ENCODE assay signal across 15 mouse cellular contexts in genomic region chr9:97105400-97105985, GRCm38 (mm10). TPM values are rescaled to one million over a fixed set of nuclear protein-coding genes. Genes with fewer than 3 reads are reported as not detected.
DNase-seq lines count a peak whose midpoint lies in the region; ATAC-seq and TF ChIP-seq lines count a peak whose summit lies in the region.
"Had no signal": no experiment of that assay in that cellular context is flagged by ENCODE, and none has a peak within 500 bp of the region (broad histone marks: within the 10 kb centered on the region; RNA-seq: fewer than 3 reads in every experiment).

No protein-coding gene starts in this region.

- no peak for TF ChIP-seq EP300 in liver, postnatal 0 days (IDR thresholded peaks at IDR 0.05; ENCODE audit: low read depth)

- H3K9me3 ChIP-seq in liver, postnatal 0 days (ENCODE audit: low read length) = no peaks in the 10 kb centered on the region
- no peaks in the 10 kb centered on the region for H3K9me3 ChIP-seq in liver, embryonic 12.5 days (replicated peaks)
- no peaks in the 10 kb centered on the region for H3K9me3 ChIP-seq in megakaryocyte, embryonic 14.5 days
- no peaks in the 10 kb centered on the region for H3K9me3 ChIP-seq in forebrain, embryonic 15.5 days
- H3K9me3 ChIP-seq: embryonic facial prominence, embryonic 10.5 days; neural tube, embryonic 15.5 days had no signal

- peak overlapping the region; percentile 49; the same call in 1 of the 2 replicates for H3K27ac ChIP-seq in liver, postnatal 0 days (ENCODE audit: low read depth)
- H3K27ac ChIP-seq in liver, embryonic 12.5 days = no peak overlapping the region
- H3K27ac ChIP-seq in bone marrow macrophage, adult 2 months (ENCODE audit: insufficient read depth, low read depth, low read length) = peak overlapping the region; percentile 98
- no peak overlapping the region for H3K27ac ChIP-seq in forebrain, embryonic 15.5 days (replicated peaks)
- H3K27ac ChIP-seq: embryonic facial prominence, embryonic 10.5 days; hindbrain, postnatal 0 days; neural tube, embryonic 15.5 days had no signal

- TF ChIP-seq CTCF in liver, postnatal 0 days (IDR thresholded peaks at IDR 0.05; ENCODE audit: low read depth) = no peak
- no peak for TF ChIP-seq CTCF in bone marrow macrophage, adult 2 months (IDR thresholded peaks at IDR 0.05; ENCODE audit: low read depth, low read length)

- 63% methylated on average over 2 of the region's 2 CpGs for WGBS in liver, postnatal 0 days (ENCODE audit: insufficient replicate concordance)
- 76% methylated on average over 2 of the region's 2 CpGs for WGBS in liver, embryonic 12.5 days (ENCODE audit: insufficient replicate concordance)
- WGBS in forebrain, embryonic 15.5 days = 90% methylated on average over 2 of the region's 2 CpGs

- H3K9ac ChIP-seq in liver, postnatal 0 days (replicated peaks) = no peak overlapping the region
- H3K9ac ChIP-seq in liver, embryonic 12.5 days = no peak overlapping the region
- H3K9ac ChIP-seq in forebrain, embryonic 15.5 days (replicated peaks) = no peak overlapping the region
- H3K9ac ChIP-seq: neural tube, embryonic 15.5 days had no signal

- ATAC-seq in liver, postnatal 0 days = no peak
- no peak for ATAC-seq in liver, embryonic 12.5 days
- ATAC-seq in forebrain, embryonic 15.5 days (replicated peaks) = no peak
- ATAC-seq: hindbrain, postnatal 0 days had no signal

- H3K4me1 ChIP-seq in liver, postnatal 0 days (ENCODE audit: insufficient read depth) = peaks cover 18% of the 10 kb centered on the region; the same call in 1 of the 2 replicates
- H3K4me1 ChIP-seq in liver, embryonic 12.5 days = peaks cover 49% of the 10 kb centered on the region
- H3K4me1 ChIP-seq in bone marrow macrophage, adult 2 months (ENCODE audit: control insufficient read depth, insufficient read depth, low read length) = peaks cover 48% of the 10 kb centered on the region
- H3K4me1 ChIP-seq in megakaryocyte, embryonic 14.5 days = peaks cover 67% of the 10 kb centered on the region
- peaks cover 19% of the 10 kb centered on the region for H3K4me1 ChIP-seq in forebrain, embryonic 15.5 days

- no peak for TF ChIP-seq POLR2A in bone marrow macrophage, adult 2 months (IDR thresholded peaks at IDR 0.05; ENCODE audit: borderline replicate concordance, low read depth, low read length)

- H3K27me3 ChIP-seq in liver, postnatal 0 days (ENCODE audit: insufficient read depth, low read length) = peaks cover 9% of the 10 kb centered on the region
- H3K27me3 ChIP-seq in liver, embryonic 12.5 days (replicated peaks) = no peaks in the 10 kb centered on the region; the same call in 1 of the 2 replicates
- no peaks in the 10 kb centered on the region for H3K27me3 ChIP-seq in megakaryocyte, embryonic 14.5 days (replicated peaks)
- no peaks in the 10 kb centered on the region for H3K27me3 ChIP-seq in forebrain, embryonic 15.5 days
- H3K27me3 ChIP-seq: neural tube, embryonic 15.5 days had no signal

- H3K36me3 ChIP-seq in liver, postnatal 0 days (replicated peaks; ENCODE audit: insufficient read depth, low read length) = no peaks in the 10 kb centered on the region
- no peaks in the 10 kb centered on the region for H3K36me3 ChIP-seq in liver, embryonic 12.5 days
- H3K36me3 ChIP-seq in megakaryocyte, embryonic 14.5 days (replicated peaks; ENCODE audit: low read length) = peaks cover 22% of the 10 kb centered on the region
- no peaks in the 10 kb centered on the region for H3K36me3 ChIP-seq in forebrain, embryonic 15.5 days
- H3K36me3 ChIP-seq: neural tube, embryonic 15.5 days had no signal

- peak; percentile 76 for DNase-seq in heart, adult 11 months
- no peak for DNase-seq in heart, adult 9 months (ENCODE audit: low spot score in 2 of 2)
- DNase-seq in liver, postnatal 0 days = no peak
- DNase-seq in urinary bladder, adult 2 months (ENCODE audit: low spot score) = no peak
- DNase-seq: cerebellum, adult 9-11 months; left cerebral cortex, postnatal 4 days; right cerebral cortex, adult 18-20 months; thymus, postnatal 25 days had no signal

- no peak overlapping the region for H3K4me2 ChIP-seq in liver, postnatal 0 days (ENCODE audit: low read depth, low read length)
- H3K4me2 ChIP-seq in liver, embryonic 12.5 days = no peak overlapping the region
- no peak overlapping the region for H3K4me2 ChIP-seq in forebrain, embryonic 15.5 days (replicated peaks)
- H3K4me2 ChIP-seq: neural tube, embryonic 15.5 days had no signal

- H3K4me3 ChIP-seq in liver, postnatal 0 days (ENCODE audit: low read depth, low read length) = no peak overlapping the region
- no peak overlapping the region for H3K4me3 ChIP-seq in liver, embryonic 12.5 days
- peak overlapping the region; percentile 16; the same call in 1 of the 2 replicates for H3K4me3 ChIP-seq in bone marrow macrophage, adult 2 months (ENCODE audit: insufficient read depth, low read length)
- H3K4me3 ChIP-seq in megakaryocyte, embryonic 14.5 days (replicated peaks) = peak overlapping the region; percentile 84
- H3K4me3 ChIP-seq in forebrain, embryonic 15.5 days = no peak overlapping the region
- H3K4me3 ChIP-seq: embryonic facial prominence, embryonic 10.5 days; neural tube, embryonic 15.5 days had no signal

RNA-seq across cellular contexts. Expression of gene Slc25a36, which starts 5.5 kb away (rescaled TPM):
- polyA plus RNA-seq in liver, postnatal 0 days (2015; fragmentation: Nextera tagmentation; extraction: Ambion mirVana) = 4.3 and 4.8 TPM in 2 replicates
- polyA plus RNA-seq in liver, embryonic 12.5 days (2016; fragmentation: Nextera tagmentation; extraction: Ambion mirVana) = 18.5 and 19.6 TPM in 2 replicates
- 116 and 128 TPM in 2 replicates for polyA plus RNA-seq in bone marrow macrophage, adult 2 months (2012; ENCODE audit: insufficient read depth, insufficient read length, missing spikeins)
- 1.2 and 2.3 TPM in 2 replicates for polyA plus RNA-seq in megakaryocyte, embryonic 14.5 days (2012; ENCODE audit: insufficient read depth, low replicate concordance)
- 68.4 and 75.1 TPM in 2 replicates for polyA plus RNA-seq in forebrain, embryonic 15.5 days (2015; fragmentation: Nextera tagmentation; extraction: Ambion mirVana)
- 56.2 and 59.7 TPM in 2 replicates for polyA plus RNA-seq in urinary bladder, adult 2 months (2012; rRNA removed)

Comparison
In these comparisons a context has a peak if more than half of its experiments do, and no peak if none do; other contexts are left out.
1. H3K27ac ChIP-seq: peak in liver, postnatal 0 days (single experiment) and bone marrow macrophage, adult 2 months (single experiment); none in liver, embryonic 12.5 days (single experiment) and forebrain, embryonic 15.5 days (single experiment).
2. H3K4me3 ChIP-seq: peak in bone marrow macrophage, adult 2 months (single experiment) and megakaryocyte, embryonic 14.5 days (single experiment); none in liver, postnatal 0 days (single experiment), liver, embryonic 12.5 days (single experiment) and forebrain, embryonic 15.5 days (single experiment).